Mouse (Mus musculus): ENCODE measurements around the gene Tsc22d2.

DNA sequence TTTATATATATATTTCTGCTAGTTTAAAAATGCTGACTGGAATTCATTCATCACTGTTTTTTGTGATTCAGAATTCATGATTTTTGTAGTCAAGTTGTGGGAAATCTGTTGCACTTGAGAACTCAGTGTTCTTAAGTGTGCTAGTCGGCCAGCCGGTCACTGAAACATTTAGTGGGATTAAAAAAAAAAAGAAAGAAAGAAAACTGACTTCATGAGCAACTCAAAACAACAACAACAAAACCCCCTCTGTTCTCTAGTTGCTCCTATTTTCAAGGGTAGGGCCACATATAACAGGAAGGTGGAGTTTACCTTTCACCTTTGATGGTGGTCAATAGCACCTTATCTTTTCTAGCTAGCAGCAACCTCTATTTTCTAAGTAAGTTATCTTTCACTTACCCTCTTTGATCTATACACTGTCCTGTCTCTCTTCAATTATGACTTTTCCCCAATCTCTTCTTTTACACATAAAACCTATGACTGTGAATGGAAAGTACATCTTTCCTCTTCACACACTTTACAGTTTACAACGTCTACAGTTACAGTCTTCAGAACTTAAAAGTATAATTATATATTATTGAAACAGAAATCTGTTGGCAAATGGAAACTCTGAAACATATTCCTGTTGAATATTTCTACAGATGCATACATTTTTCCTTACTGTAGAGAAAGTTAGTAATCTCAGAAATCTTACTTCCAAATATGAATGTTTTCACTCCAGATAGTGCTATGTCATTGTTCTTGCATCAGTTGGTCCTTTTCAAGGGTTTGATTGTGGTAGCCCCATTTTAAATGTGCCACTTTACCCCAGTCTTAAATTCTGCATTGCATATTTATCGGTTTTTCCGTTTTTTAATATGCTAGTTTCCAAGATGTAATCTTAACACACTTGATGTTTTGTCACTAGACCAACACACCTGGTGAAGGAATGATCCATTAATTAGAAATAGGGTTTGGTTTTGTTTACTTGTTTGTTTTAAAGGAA lies 4.5 kb downstream of the Tsc22d2 start:
- TF ChIP-seq EP300 (IDR thresholded peaks at IDR 0.05; ENCODE audit: low read depth) (no peak), CTCF (IDR thresholded peaks at IDR 0.05; ENCODE audit: low read depth) (no peak)

Measured in liver, postnatal 0 days (tissue).